Mouse (Mus musculus) adrenal gland, adult 8-10 months (tissue): ENCODE measurements around the gene Ston1. TPM values are rescaled to one million over a fixed set of nuclear protein-coding genes. Genes with fewer than 3 reads are reported as not detected.

Source experiments
- DNase-seq: peaks from one replicate; pipeline ENCODE4 v3.0.0; 2022
- total RNA-seq, 4 experiments: library from RNA; stranded (reverse); gene quantifications; 2 replicates each; pipeline ENCODE4 v1.2.4; 2022

The Ston1 gene
- total RNA-seq, 4 experiments from 2014 or later: 32.2 to 49.3 (median 41.6) TPM

- no peak for DNase-seq
Measured at GRCm38 (mm10) chr17:88626347-88626811, 28.9 kb downstream of the Ston1 start.

- no peak for DNase-seq
Measured at GRCm38 (mm10) chr17:88627150-88627549, 29.7 kb downstream of the Ston1 start.

GRCm38 (mm10) chr17:88628676-88629380, 31.3 kb downstream of the Ston1 start:
- DNase-seq: peak; percentile 75

GRCm38 (mm10) chr17:88629381-88629759, 31.9 kb downstream of the Ston1 start:
- no peak for DNase-seq

GRCm38 (mm10) chr17:88629931-88630553, 32.6 kb downstream of the Ston1 start:
- DNase-seq: no peak

GRCm38 (mm10) chr17:88630554-88630948, 33.1 kb downstream of the Ston1 start:
- no peak for DNase-seq

- no peak for DNase-seq
Measured at GRCm38 (mm10) chr17:88632631-88633030, 35.1 kb downstream of the Ston1 start.

GRCm38 (mm10) chr17:88636076-88636475, 38.6 kb downstream of the Ston1 start:
- DNase-seq: no peak

- DNase-seq: peak; percentile 57
Measured at GRCm38 (mm10) chr17:88636587-88636986, 39.1 kb downstream of the Ston1 start.

GRCm38 (mm10) chr17:88641012-88641411, 43.5 kb downstream of the Ston1 start:
- no peak for DNase-seq

GRCm38 (mm10) chr17:88641836-88642235, 44.4 kb downstream of the Ston1 start:
- DNase-seq: no peak

GRCm38 (mm10) chr17:88644876-88645275, 47.4 kb downstream of the Ston1 start:
- DNase-seq: no peak

- no peak for DNase-seq
Measured at GRCm38 (mm10) chr17:88645299-88645698, 47.8 kb downstream of the Ston1 start.

- no peak for DNase-seq
Measured at GRCm38 (mm10) chr17:88647149-88647548, 49.7 kb downstream of the Ston1 start.

- no peak for DNase-seq
Measured at GRCm38 (mm10) chr17:88652010-88652409, 54.5 kb downstream of the Ston1 start.

GRCm38 (mm10) chr17:88652702-88653374, 55.4 kb downstream of the Ston1 start:
- no peak for DNase-seq

GRCm38 (mm10) chr17:88653375-88653769, 55.9 kb downstream of the Ston1 start:
- DNase-seq: no peak

- DNase-seq: no peak
Measured at GRCm38 (mm10) chr17:88658510-88658909, 61.0 kb downstream of the Ston1 start.

GRCm38 (mm10) chr17:88666076-88666475, 68.6 kb downstream of the Ston1 start:
- no peak for DNase-seq

GRCm38 (mm10) chr17:88668452-88668851, 71.0 kb downstream of the Ston1 start, which contains the start of gene Gtf2a1l:
Gene Gtf2a1l, plus strand, starts transcription at chr17:88668660.
- DNase-seq: no peak

- no peak for DNase-seq
Measured at GRCm38 (mm10) chr17:88669921-88670320, 72.4 kb downstream of the Ston1 start.

- DNase-seq: no peak
Measured at GRCm38 (mm10) chr17:88670800-88671199, 73.3 kb downstream of the Ston1 start.
